Mouse (Mus musculus): Measurements from ENCODE around the gene Tenm2. TPM values are rescaled to one million over a fixed set of nuclear protein-coding genes. Genes with fewer than 3 reads are reported as not detected.
A peak's percentile ranks its signal among the peaks of the same experiment; 100 is the strongest.

Tenm2 gene
- polyA plus RNA-seq, 1 experiment from 2014 or later = 5.5 TPM

DNA sequence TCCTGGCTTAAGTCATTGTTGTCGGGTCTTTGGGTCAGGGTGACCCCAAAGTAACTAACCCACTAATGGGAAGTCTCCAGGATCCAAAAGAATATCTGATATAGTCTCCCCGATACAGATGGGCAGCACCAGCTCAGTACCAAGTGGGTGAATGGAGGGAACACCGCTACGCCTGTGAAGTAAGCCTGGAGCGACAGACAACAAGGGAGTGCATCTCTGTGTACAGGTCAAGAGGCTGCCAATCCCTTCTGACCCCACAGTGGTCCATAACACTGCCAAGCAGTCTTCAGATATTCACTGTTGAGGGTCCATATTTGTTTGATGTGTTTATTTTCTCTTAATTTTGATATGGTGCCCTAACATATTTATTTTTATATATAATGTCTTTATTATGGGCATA lies 754.7 kb downstream of the Tenm2 start:
- WGBS = 91% methylated on average over 5 of the region's 5 CpGs
- Histone ChIP-seq H3K27me3 (no peaks in the 10 kb centered on the region), H3K27ac (replicated peaks) (no peak overlapping the region), H3K9ac (no peak overlapping the region), H3K4me1 (peaks cover 12% of the 10 kb centered on the region), H3K4me2 (replicated peaks) (no peak overlapping the region), H3K4me3 (replicated peaks) (no peak overlapping the region), H3K9me3 (replicated peaks) (no peaks in the 10 kb centered on the region), H3K36me3 (no peaks in the 10 kb centered on the region)
- ATAC-seq (ENCODE audit: insufficient number of reproducible peaks, low FRiP score, low TSS enrichment, low read depth) = no peak

DNA sequence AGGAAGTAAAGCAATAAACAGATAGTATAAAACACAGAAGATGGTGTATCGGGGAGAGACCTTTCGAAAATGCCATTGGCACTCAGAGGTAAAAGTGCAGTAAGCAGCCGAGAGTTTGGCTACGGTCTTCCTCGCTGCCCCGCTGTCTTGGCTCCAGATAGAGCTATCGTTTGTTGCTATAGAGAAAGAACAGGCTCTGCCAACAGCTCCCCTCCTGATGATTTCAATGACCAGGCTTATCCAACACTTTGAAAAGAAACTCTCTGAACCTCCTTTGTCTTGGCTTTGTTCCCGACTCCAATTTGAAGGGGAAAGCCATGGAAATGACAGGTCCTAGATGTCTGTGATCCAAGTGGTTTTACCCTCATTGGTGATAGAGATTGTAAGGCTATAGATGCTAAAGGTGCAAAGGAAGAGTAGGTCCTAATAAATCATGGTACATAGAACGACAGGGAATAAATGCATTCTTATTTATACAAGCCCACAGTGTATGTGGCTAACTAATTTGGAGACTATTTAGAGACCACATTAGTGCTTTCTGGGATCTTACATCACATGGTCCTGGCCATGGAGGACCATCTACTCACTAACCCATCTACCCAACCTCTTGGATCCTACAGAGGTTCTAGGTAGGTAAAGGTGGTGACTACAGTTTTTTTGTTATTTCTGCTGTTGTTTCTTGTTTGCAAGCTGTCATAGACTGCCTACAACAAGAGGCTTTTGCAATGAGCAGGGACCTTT lies 765.8 kb downstream of the Tenm2 start:
- H3K4me2 ChIP-seq (replicated peaks) = no peak overlapping the region
- no peak for ATAC-seq (ENCODE audit: insufficient number of reproducible peaks, low FRiP score, low TSS enrichment, low read depth)
- no peaks in the 10 kb centered on the region for H3K4me1 ChIP-seq
- no peaks in the 10 kb centered on the region for H3K36me3 ChIP-seq
- H3K27me3 ChIP-seq = no peaks in the 10 kb centered on the region
- 75% methylated on average over 9 of the region's 9 CpGs for WGBS
- no peaks in the 10 kb centered on the region for H3K9me3 ChIP-seq (replicated peaks)
- H3K9ac ChIP-seq = no peak overlapping the region
- no peak overlapping the region for H3K4me3 ChIP-seq (replicated peaks)
- no peak overlapping the region for H3K27ac ChIP-seq (replicated peaks)

DNA sequence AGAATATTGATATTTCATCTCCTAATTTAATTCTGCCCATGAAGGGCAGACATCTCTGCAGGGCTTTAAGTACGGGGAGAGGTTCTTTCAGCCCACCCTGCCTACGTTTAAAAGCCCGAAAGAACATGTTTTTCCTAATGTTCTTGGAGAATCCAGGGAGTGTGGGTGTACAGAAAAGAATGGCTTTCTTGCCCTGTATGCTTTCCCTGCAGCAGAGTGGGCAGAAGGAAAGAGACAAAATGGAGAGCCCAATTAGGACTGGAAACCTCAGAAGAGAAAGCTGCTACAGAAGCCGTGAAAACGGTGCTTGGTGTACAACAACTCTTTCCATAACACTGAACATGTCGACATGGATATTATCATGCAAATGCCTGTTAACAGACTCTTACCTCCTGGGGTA lies 777.3 kb downstream of the Tenm2 start:
- no peak for ATAC-seq (ENCODE audit: insufficient number of reproducible peaks, low FRiP score, low TSS enrichment, low read depth)
- Histone ChIP-seq H3K4me3 (replicated peaks) (no peak overlapping the region), H3K36me3 (no peaks in the 10 kb centered on the region), H3K9me3 (replicated peaks) (no peaks in the 10 kb centered on the region), H3K4me1 (no peaks in the 10 kb centered on the region), H3K27ac (replicated peaks) (no peak overlapping the region), H3K4me2 (replicated peaks) (no peak overlapping the region), H3K27me3 (no peaks in the 10 kb centered on the region), H3K9ac (no peak overlapping the region)
- 74% methylated on average over 6 of the region's 6 CpGs for WGBS

GRCm38 (mm10) chr11:36454076-36454475 lies 781.7 kb downstream of the Tenm2 start:
- H3K9ac ChIP-seq = no peak overlapping the region
- ATAC-seq (ENCODE audit: insufficient number of reproducible peaks, low FRiP score, low TSS enrichment, low read depth) = no peak
- H3K4me3 ChIP-seq (replicated peaks) = no peak overlapping the region
- H3K36me3 ChIP-seq = no peaks in the 10 kb centered on the region
- no peaks in the 10 kb centered on the region; the same call in 1 of the 2 replicates for H3K4me1 ChIP-seq
- no peak overlapping the region for H3K4me2 ChIP-seq (replicated peaks)
- 74% methylated on average over 6 of the region's 6 CpGs for WGBS
- H3K27ac ChIP-seq (replicated peaks) = no peak overlapping the region
- no peaks in the 10 kb centered on the region for H3K9me3 ChIP-seq (replicated peaks)
- H3K27me3 ChIP-seq = no peaks in the 10 kb centered on the region

GRCm38 (mm10) chr11:36452436-36452835 lies 783.3 kb downstream of the Tenm2 start:
- Histone ChIP-seq H3K27me3 (no peaks in the 10 kb centered on the region), H3K4me3 (replicated peaks) (no peak overlapping the region), H3K27ac (replicated peaks) (no peak overlapping the region), H3K9me3 (replicated peaks) (no peaks in the 10 kb centered on the region), H3K4me1 (no peaks in the 10 kb centered on the region; the same call in 1 of the 2 replicates), H3K9ac (no peak overlapping the region), H3K36me3 (no peaks in the 10 kb centered on the region), H3K4me2 (replicated peaks) (no peak overlapping the region)
- WGBS = 55% methylated on average over 9 of the region's 9 CpGs
- ATAC-seq (ENCODE audit: insufficient number of reproducible peaks, low FRiP score, low TSS enrichment, low read depth) = no peak; the same call in 1 of the 2 replicates

DNA sequence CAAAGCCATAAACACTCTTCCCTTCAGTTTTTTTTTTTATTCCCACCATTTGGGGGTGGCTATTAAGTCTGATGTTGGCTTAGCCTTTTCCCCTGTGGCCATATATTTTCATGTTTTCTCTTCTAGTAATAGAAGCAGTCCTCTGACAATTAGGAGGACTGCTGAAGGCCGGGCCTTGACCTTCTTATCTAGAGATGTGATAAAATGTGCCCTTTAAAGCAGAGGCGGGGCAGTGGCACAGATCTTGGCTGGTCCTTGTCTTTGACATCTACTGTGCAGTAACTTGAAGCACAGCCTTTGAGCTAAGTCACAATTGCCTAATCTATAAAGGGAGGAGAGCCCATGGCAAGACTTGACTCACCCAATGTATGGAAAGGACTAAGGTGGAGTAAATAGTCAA lies 789.4 kb downstream of the Tenm2 start:
- no peaks in the 10 kb centered on the region for H3K9me3 ChIP-seq (replicated peaks)
- H3K4me1 ChIP-seq = 0 out of 2 replicates have a peak, but pooled peaks cover 6% of the 10 kb centered on the region
- H3K36me3 ChIP-seq = no peaks in the 10 kb centered on the region
- no peak for ATAC-seq (ENCODE audit: insufficient number of reproducible peaks, low FRiP score, low TSS enrichment, low read depth)
- no peak overlapping the region for H3K9ac ChIP-seq
- H3K27ac ChIP-seq (replicated peaks) = no peak overlapping the region
- H3K4me2 ChIP-seq (replicated peaks) = no peak overlapping the region
- H3K27me3 ChIP-seq = no peaks in the 10 kb centered on the region
- 77% methylated on average over 2 of the region's 2 CpGs for WGBS
- no peak overlapping the region for H3K4me3 ChIP-seq (replicated peaks)

GRCm38 (mm10) chr11:36443821-36444220 lies 791.9 kb downstream of the Tenm2 start:
- Histone ChIP-seq H3K36me3 (no peaks in the 10 kb centered on the region), H3K4me1 (0 out of 2 replicates have a peak, but pooled peaks cover 6% of the 10 kb centered on the region), H3K9ac (no peak overlapping the region), H3K4me2 (replicated peaks) (no peak overlapping the region), H3K27ac (replicated peaks) (no peak overlapping the region), H3K4me3 (replicated peaks) (no peak overlapping the region), H3K9me3 (replicated peaks) (no peaks in the 10 kb centered on the region), H3K27me3 (no peaks in the 10 kb centered on the region)
- ATAC-seq (ENCODE audit: insufficient number of reproducible peaks, low FRiP score, low TSS enrichment, low read depth) = no peak
- 87% methylated on average over 7 of the region's 7 CpGs for WGBS

DNA sequence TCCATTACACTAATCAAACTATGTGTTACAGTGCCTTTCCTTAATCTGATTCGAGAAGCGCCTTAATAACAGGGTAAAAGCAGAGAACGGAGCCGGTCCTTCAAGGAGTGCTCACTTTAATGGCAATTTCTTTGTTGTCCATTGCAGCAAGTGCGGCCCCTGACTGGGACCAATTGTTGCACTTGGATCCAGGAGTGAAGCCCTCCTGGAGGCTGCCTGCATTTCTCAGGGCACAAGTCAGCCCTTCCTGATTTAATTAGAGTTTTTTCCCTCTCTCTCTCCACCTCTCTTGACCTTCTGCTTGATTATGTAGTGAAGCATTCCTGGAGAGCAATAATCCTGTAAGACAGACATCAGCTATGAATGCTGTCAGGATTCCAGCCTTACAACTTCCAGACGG lies 794.0 kb downstream of the Tenm2 start:
- Histone ChIP-seq H3K9ac (no peak overlapping the region), H3K27me3 (no peaks in the 10 kb centered on the region), H3K4me2 (replicated peaks) (no peak overlapping the region), H3K9me3 (replicated peaks) (no peaks in the 10 kb centered on the region), H3K36me3 (no peaks in the 10 kb centered on the region), H3K27ac (replicated peaks) (no peak overlapping the region), H3K4me3 (replicated peaks) (no peak overlapping the region), H3K4me1 (0 out of 2 replicates have a peak, but pooled peaks cover 6% of the 10 kb centered on the region)
- ATAC-seq (ENCODE audit: insufficient number of reproducible peaks, low FRiP score, low TSS enrichment, low read depth) = no peak
- 30% methylated on average over 6 of the region's 6 CpGs for WGBS

DNA sequence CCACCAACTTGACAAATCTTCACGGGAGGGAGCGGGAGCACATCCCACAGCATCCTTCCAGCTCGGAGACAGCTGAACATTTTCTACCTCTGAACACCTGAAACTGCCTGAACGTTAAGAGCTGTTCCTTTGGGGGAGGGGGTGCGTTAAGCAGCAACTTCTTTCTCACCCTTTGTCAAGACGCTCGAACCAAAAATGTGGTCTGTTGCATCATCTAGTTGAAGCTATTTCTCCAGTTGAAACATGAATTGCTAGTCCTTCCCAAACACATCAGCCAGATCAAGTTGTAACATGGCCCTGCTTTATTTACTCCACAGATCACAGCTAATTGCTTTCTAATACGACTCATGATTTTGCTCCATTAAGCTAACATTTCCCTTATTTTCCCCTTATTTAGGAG lies 799.5 kb downstream of the Tenm2 start:
- WGBS = 36% methylated on average over 8 of the region's 8 CpGs
- H3K4me2 ChIP-seq (replicated peaks) = no peak overlapping the region
- no peak overlapping the region for H3K9ac ChIP-seq
- no peaks in the 10 kb centered on the region for H3K9me3 ChIP-seq (replicated peaks)
- 0 out of 2 replicates have a peak, but pooled peaks cover 6% of the 10 kb centered on the region for H3K4me1 ChIP-seq
- no peaks in the 10 kb centered on the region for H3K36me3 ChIP-seq
- no peak for ATAC-seq (ENCODE audit: insufficient number of reproducible peaks, low FRiP score, low TSS enrichment, low read depth)
- peak overlapping the region; percentile 55 for H3K27ac ChIP-seq (replicated peaks)
- H3K4me3 ChIP-seq (replicated peaks) = no peak overlapping the region
- no peaks in the 10 kb centered on the region for H3K27me3 ChIP-seq

GRCm38 (mm10) chr11:36428947-36429346 lies 806.8 kb downstream of the Tenm2 start:
- H3K9ac ChIP-seq = no peak overlapping the region
- no peak for ATAC-seq (ENCODE audit: insufficient number of reproducible peaks, low FRiP score, low TSS enrichment, low read depth)
- H3K27ac ChIP-seq (replicated peaks) = 0 out of 2 replicates have a peak overlapping the region, but pooled peaks have one; percentile 39
- WGBS = 50% methylated on average over 5 of the region's 5 CpGs
- H3K4me2 ChIP-seq (replicated peaks) = no peak overlapping the region
- no peak overlapping the region for H3K4me3 ChIP-seq (replicated peaks)
- H3K27me3 ChIP-seq = no peaks in the 10 kb centered on the region
- no peaks in the 10 kb centered on the region for H3K9me3 ChIP-seq (replicated peaks)
- no peaks in the 10 kb centered on the region for H3K36me3 ChIP-seq
- peaks cover 23% of the 10 kb centered on the region for H3K4me1 ChIP-seq

- no peak for ATAC-seq (ENCODE audit: insufficient number of reproducible peaks, low FRiP score, low TSS enrichment, low read depth)
- Histone ChIP-seq H3K9me3 (replicated peaks) (no peaks in the 10 kb centered on the region), H3K4me3 (replicated peaks) (no peak overlapping the region), H3K4me1 (peaks cover 17% of the 10 kb centered on the region), H3K27me3 (no peaks in the 10 kb centered on the region), H3K4me2 (replicated peaks) (no peak overlapping the region), H3K9ac (no peak overlapping the region), H3K36me3 (no peaks in the 10 kb centered on the region), H3K27ac (replicated peaks) (no peak overlapping the region)
- 68% methylated on average over 3 of the region's 3 CpGs for WGBS
Observed at GRCm38 (mm10) chr11:36424959-36425358, 810.8 kb downstream of the Tenm2 start.

DNA sequence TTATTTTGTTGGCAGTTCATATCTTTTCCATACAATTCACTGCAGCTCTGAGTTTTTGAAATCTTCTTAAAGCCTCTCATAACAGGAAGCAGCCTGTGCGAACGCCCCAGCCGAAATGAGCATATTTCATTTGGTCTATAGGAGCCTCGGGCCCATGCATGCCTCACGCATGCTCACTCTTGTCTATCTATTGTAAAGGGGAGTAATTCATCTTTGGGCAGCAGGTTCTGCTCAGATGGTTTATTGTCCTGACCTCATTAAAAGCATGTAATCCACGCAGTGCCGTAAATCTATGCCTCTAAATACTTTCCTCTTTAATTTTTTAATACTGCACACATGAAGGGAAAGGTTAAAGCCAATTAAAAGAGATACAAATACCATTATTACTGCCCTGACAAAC lies 815.7 kb downstream of the Tenm2 start:
- H3K27me3 ChIP-seq = no peaks in the 10 kb centered on the region
- 63% methylated on average over 7 of the region's 7 CpGs for WGBS
- no peaks in the 10 kb centered on the region for H3K36me3 ChIP-seq
- H3K4me2 ChIP-seq (replicated peaks) = no peak overlapping the region
- no peak overlapping the region for H3K27ac ChIP-seq (replicated peaks)
- H3K9ac ChIP-seq = no peak overlapping the region
- ATAC-seq (ENCODE audit: insufficient number of reproducible peaks, low FRiP score, low TSS enrichment, low read depth) = no peak
- H3K4me3 ChIP-seq (replicated peaks) = no peak overlapping the region
- no peaks in the 10 kb centered on the region for H3K4me1 ChIP-seq
- no peaks in the 10 kb centered on the region for H3K9me3 ChIP-seq (replicated peaks)
